Mouse (Mus musculus) leukemia stem cell, adult 10-12 weeks (primary cell): ENCODE results near the gene Cep164. TPM values are rescaled to one million over a fixed set of nuclear protein-coding genes. Genes with fewer than 3 reads are reported as not detected.

Experiments used
- polyA plus RNA-seq: library from polyadenylated mRNA; stranded (reverse); fragments of >175 nt; gene quantifications from 2 replicates; pipeline ENCODE4 v1.2.3, GENCODE M21; 2012; ENCODE audit warnings: low replicate concordance

The Cep164 gene
- 133 and 186 TPM in 2 replicates for polyA plus RNA-seq

GRCm38 (mm10) chr9:45828291-45828963 lies at the start of gene Cep164:
TSS of gene Cep164 (minus strand) at chr9:45828691.

GRCm38 (mm10) chr9:45838434-45839138 lies 10.1 kb upstream of the Cep164 start, which contains the start of gene Bace1:
TSS of gene Bace1 (plus strand) at chr9:45838580.

Other genes with a start within 250 kb of the Cep164 start
- 0.28 and 0.84 TPM in 2 replicates for gene Bace1, start 9.9 kb upstream of the Cep164 start, polyA plus RNA-seq
- 3.7 and 9.2 TPM in 2 replicates for gene Pcsk7, start 77.8 kb upstream of the Cep164 start, polyA plus RNA-seq
- gene Rnf214, start 78.2 kb upstream of the Cep164 start, polyA plus RNA-seq, result 7.5 and 25.3 TPM in 2 replicates
- gene Tagln, start 107.4 kb upstream of the Cep164 start, polyA plus RNA-seq, result 2.5 and 18.0 TPM in 2 replicates
- gene Sidt2, start 126.6 kb upstream of the Cep164 start, polyA plus RNA-seq, result 46.7 and 83.0 TPM in 2 replicates
- 43.4 and 67.9 TPM in 2 replicates for gene Pafah1b2, start 184.0 kb upstream of the Cep164 start, polyA plus RNA-seq
- gene Sik3, start 184.1 kb upstream of the Cep164 start, polyA plus RNA-seq, result 10.9 and 13.3 TPM in 2 replicates